Mouse (Mus musculus) kidney, embryonic 14.5 days (tissue): ENCODE results near the gene Casp2. TPM values are rescaled to one million over a fixed set of nuclear protein-coding genes. Genes with fewer than 3 reads are reported as not detected.

Experiments used
- ATAC-seq: fragments of 200-750 bp; cut with Nextera tagmentation; 2 replicates; pipeline ENCODE4 v1.8.0; 2017; ENCODE audit warnings: moderate number of reproducible peaks, mild to moderate bottlenecking, moderate TSS enrichment, moderate library complexity; ENCODE audit not compliant: low FRiP score, low TSS enrichment
- H3K27ac ChIP-seq: fragments of 300-500 bp; sonication (generic); 2 replicates; pipeline ENCODE4 v1.5.1; 2014; ENCODE audit warnings: low read depth, mild to moderate bottlenecking, low read length, moderate library complexity, mixed read lengths
- H3K27me3 ChIP-seq: fragments of 300-500 bp; sonication (generic); 2 replicates; pipeline ENCODE4 v1.6.1; 2014; ENCODE audit warnings: mild to moderate bottlenecking, low read length; ENCODE audit not compliant: control insufficient read depth, insufficient read depth
- H3K36me3 ChIP-seq: fragments of 300-500 bp; sonication (generic); 2 replicates; pipeline ENCODE4 v1.6.1; 2014; ENCODE audit warnings: low read length, mixed read lengths; ENCODE audit not compliant: control insufficient read depth, insufficient read depth
- H3K4me1 ChIP-seq: fragments of 300-500 bp; sonication (generic); 2 replicates; pipeline ENCODE4 v1.6.1; 2014; ENCODE audit warnings: low read length, mixed read lengths; ENCODE audit not compliant: control insufficient read depth, insufficient read depth
- H3K4me2 ChIP-seq: fragments of 300-500 bp; sonication (generic); replicated peaks from 2 replicates; pipeline ENCODE4 v1.6.1; 2014; ENCODE audit warnings: low read depth, mild to moderate bottlenecking, low read length
- H3K4me3 ChIP-seq: fragments of 300-500 bp; sonication (generic); 2 replicates; pipeline ENCODE4 v1.5.1; 2014; ENCODE audit warnings: mild to moderate bottlenecking, low read length
- H3K9ac ChIP-seq: fragments of 300-500 bp; sonication (generic); 2 replicates; pipeline ENCODE4 v1.6.1; 2014; ENCODE audit warnings: low read depth, mild to moderate bottlenecking, low read length, moderate library complexity
- H3K9me3 ChIP-seq: fragments of 300-500 bp; sonication (generic); 2 replicates; pipeline ENCODE4 v1.6.1; 2016; ENCODE audit warnings: low read length; ENCODE audit not compliant: control insufficient read depth
- WGBS: fragments of 180-500 bp; shearing (Covaris S2); extraction: QIAGEN DNeasy Blood & Tissue Kit; methylation state at CpG from one replicate; pipeline ENCODE4 v1.1.7; 2014; 5-methylcytosine and 5-hydroxymethylcytosine counted together
- polyA plus RNA-seq: library from polyadenylated mRNA; unstranded; fragments of >200 nt; fragmentation: Nextera tagmentation; extraction: Ambion mirVana; gene quantifications from 2 replicates; pipeline ENCODE4 v1.2.1, GENCODE M21; 2014

Gene Casp2
- 46.1 and 66.5 TPM in 2 replicates for polyA plus RNA-seq

DNA sequence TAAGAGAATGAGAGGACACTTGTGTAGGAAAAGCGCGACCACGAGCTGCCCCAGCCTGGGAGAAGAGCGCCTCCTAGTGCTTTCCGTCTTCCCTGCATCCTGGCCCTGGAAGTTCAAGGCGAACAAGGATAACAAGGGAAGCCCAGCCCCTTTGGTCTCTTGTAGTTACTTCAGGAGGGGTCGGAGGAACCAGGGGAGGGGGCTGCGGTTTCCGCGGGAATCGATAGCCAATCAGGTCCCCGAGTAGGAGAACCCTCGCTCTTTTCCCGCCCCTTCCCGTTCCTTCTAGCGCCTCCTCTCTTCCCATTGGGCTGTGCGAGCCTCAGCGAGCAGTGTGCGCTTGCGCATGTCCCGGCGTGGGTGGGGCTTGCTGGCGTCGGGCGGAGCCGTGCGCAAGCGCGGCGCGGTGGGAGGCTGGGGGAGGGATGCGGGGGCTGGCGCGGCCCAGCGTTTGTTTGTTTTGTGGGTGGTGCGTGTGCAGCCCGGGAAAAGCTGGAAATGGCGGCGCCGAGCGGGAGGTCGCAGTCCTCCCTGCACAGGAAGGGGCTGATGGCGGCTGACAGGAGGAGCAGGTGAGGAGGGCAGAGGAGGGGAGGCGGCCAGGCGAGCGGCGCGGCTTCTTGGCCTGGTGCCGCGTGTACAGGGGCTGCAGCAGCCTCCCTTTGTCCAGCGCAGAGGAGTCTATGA is at the start of gene Casp2:
Gene Casp2, plus strand, starts transcription at position 360 of the 687 bp plus-strand sequence.
- no peaks in the 10 kb centered on the region for H3K9me3 ChIP-seq
- peak within 1 kb of the TSS; percentile 52 for H3K4me2 ChIP-seq

DNA sequence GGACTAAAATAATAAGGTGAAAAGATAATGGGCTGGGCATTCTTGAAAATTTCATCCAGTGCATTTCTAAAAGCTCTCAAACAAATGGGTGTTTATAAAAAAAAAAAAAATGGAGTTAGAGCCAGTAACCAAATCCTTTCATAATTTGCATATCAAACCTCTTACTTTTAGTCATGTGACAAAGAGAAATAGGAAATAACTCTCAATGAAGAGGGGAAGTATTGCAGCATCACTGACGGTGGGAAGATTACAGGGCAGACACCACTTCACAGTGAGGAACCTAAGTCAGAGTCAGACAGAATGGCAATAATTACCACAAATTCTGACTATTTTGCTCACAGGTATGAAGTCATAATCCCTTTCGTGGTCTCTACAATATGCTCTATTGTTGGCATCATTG is 49.8 kb upstream of the Casp2 start, which contains the start of gene Tas2r144:
Gene Tas2r144, plus strand, starts transcription at position 301 of the 400 bp plus-strand sequence.
- ATAC-seq = no peak

More for the DNA sequence above, at the start of gene Casp2:
- WGBS = under 1% methylated on average over 50 of the region's 51 CpGs
- Histone ChIP-seq H3K4me1 (0 out of 2 replicates have a peak, but pooled peaks cover 6% of the 10 kb centered on the region), H3K36me3 (peaks cover 26% of the 10 kb centered on the region), H3K9ac (peak within 1 kb of the TSS; percentile 70), H3K27ac (peak within 1 kb of the TSS; percentile 77), H3K4me3 (peak within 1 kb of the TSS; percentile 60), H3K27me3 (no peaks in the 10 kb centered on the region)
- peak; percentile 99 for ATAC-seq

DNA sequence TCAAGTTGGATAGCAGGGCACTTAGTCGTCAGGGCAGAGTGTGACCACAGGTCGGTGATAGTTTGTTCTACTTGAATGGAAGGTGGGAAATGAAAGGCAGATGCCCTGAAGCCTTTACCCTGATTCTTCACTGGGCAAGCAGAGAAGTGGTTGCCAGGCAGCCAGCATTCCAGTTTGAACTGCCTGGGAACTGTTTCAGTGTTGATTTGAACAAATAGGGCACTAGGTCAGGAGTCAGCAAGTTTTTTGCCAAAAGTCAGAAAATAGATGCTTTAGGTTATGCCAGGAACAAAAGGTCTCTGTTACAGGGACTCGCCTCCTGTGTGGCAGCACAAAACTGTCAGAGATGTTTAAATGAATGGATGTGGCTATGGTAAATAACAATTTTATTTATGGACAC is 42.5 kb upstream of the Casp2 start:
- no peak overlapping the region for H3K27ac ChIP-seq
- no peak for ATAC-seq
- no peaks in the 10 kb centered on the region for H3K9me3 ChIP-seq
- 64% methylated on average over 3 of the region's 3 CpGs for WGBS
- H3K9ac ChIP-seq = no peak overlapping the region
- no peaks in the 10 kb centered on the region for H3K4me1 ChIP-seq
- H3K27me3 ChIP-seq = no peaks in the 10 kb centered on the region
- no peak overlapping the region for H3K4me2 ChIP-seq
- H3K4me3 ChIP-seq = no peak overlapping the region
- no peaks in the 10 kb centered on the region for H3K36me3 ChIP-seq

More for the DNA sequence above, 49.8 kb upstream of the Casp2 start, which contains the start of gene Tas2r144:
- Histone ChIP-seq H3K4me2 (no peak within 1 kb of the TSS), H3K9ac (no peak within 1 kb of the TSS), H3K27ac (no peak within 1 kb of the TSS), H3K4me1 (no peaks in the 10 kb centered on the region), H3K9me3 (no peaks in the 10 kb centered on the region), H3K27me3 (no peaks in the 10 kb centered on the region), H3K36me3 (no peaks in the 10 kb centered on the region), H3K4me3 (no peak within 1 kb of the TSS)
- 82% methylated on average over 2 of the region's 2 CpGs for WGBS

DNA sequence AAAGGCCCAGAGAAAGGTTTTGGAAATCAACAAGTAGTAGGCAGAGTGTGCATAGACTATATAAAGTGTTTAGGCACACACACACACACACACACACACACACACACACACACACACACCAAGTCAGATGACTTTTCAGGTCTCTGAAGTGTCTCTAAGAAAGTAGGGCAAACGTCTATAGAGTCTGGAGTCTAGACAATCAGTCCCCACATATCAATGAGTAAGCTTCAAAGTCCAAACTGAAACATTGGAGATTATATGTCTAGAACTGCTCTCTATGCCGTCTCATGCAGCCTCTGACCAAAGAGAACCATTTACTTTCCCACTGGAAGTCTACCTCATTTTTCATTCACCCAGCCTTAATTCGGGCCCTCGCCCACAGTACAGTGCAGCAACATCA is 39.7 kb upstream of the Casp2 start:
- Histone ChIP-seq H3K9me3 (no peaks in the 10 kb centered on the region), H3K27me3 (no peaks in the 10 kb centered on the region), H3K27ac (no peak overlapping the region), H3K36me3 (no peaks in the 10 kb centered on the region), H3K4me2 (no peak overlapping the region), H3K4me3 (no peak overlapping the region), H3K9ac (no peak overlapping the region), H3K4me1 (no peaks in the 10 kb centered on the region)
- WGBS = 79% methylated on average over 4 of the region's 4 CpGs
- no peak for ATAC-seq

DNA sequence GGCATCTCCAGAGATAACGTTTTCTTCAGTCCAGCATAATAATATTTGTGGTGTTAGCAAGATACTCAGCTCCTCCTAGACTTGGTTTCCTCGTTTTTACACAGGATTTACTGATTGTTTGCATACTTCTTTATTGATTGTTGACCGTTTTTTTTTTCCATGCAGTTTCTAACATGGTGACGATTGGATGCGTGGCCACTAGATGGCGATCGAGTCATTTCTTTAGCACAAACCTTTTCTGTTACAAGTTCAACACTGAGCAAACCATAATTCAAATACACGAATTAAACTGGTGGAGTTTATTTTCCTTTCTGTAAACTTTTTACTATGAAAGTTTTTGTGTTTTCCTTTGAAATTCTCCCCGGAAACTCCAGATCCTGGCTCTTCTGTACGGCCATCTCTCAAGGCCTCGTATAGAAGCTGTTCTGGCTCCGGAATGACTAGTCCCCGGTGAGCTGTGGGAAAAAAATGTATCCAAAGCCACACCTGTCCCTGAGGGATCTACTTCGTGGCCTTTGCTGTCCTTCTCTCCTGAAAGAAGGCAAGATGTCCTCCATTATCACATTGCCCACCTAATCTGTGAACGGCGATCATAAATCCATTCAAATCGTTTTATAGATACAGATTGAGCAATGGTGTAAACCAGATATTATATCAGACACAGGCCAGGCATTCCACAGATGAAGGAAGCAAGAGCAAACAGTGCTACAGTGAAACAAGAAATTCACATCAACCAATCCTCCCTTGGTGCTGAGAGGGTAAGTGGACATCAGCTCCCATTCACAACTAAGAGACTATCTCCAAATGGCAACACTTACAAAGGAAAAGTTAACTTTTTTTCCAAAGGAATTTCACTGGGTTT is 37.3 kb upstream of the Casp2 start:
- 0 out of 2 replicates have a peak, but pooled peaks have one; percentile 43 for ATAC-seq
- Histone ChIP-seq H3K4me1 (no peaks in the 10 kb centered on the region), H3K4me2 (no peak overlapping the region)

DNA sequence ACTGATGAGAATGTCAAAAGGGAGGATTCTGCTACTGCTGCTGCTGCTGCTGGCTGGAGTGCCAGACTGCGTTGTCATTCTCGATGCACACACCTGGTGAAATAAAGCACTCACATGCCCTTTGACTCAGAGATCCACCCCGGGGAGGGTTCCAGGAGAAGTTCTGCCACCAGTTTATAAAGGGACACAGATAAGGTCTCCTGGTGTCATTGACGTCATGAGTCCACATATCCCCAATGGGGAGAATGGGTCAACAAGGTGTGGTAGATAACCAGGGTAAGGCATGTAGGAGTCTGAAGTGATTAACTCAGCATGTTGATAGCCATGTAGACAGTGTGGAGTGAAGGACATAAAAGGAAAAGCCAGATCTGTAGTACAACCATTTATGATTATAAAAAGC is 35.2 kb upstream of the Casp2 start:
- Histone ChIP-seq H3K27me3 (no peaks in the 10 kb centered on the region), H3K9me3 (no peaks in the 10 kb centered on the region), H3K27ac (no peak overlapping the region), H3K4me1 (no peaks in the 10 kb centered on the region), H3K4me3 (no peak overlapping the region), H3K36me3 (no peaks in the 10 kb centered on the region), H3K9ac (no peak overlapping the region), H3K4me2 (no peak overlapping the region)
- WGBS = 77% methylated on average over 4 of the region's 4 CpGs
- ATAC-seq = no peak

More for the DNA sequence above, 37.3 kb upstream of the Casp2 start:
- H3K27ac ChIP-seq = no peak overlapping the region
- no peak overlapping the region for H3K9ac ChIP-seq
- no peaks in the 10 kb centered on the region for H3K9me3 ChIP-seq
- H3K4me3 ChIP-seq = no peak overlapping the region
- no peaks in the 10 kb centered on the region for H3K27me3 ChIP-seq
- WGBS = 28% methylated on average over 17 of the region's 17 CpGs
- no peaks in the 10 kb centered on the region for H3K36me3 ChIP-seq

DNA sequence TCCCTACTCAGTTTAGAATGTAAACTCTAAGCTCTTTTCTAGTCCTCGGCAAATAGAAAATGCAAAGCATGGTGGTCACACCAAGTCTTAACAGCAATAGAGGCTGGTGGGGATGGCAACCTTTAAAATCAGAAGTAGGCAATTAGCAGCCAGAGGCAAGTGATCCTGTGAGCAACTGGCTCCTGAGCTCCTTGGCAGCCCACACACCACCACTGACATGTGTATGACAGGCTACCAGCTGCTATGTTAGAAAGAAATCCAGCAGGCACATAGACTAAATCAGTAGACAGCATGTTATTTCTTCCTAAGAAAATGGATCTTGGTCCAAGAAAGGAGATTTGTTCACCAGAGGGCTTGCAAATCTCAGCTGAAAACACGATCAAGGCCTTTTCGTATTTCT is 33.6 kb upstream of the Casp2 start:
- WGBS = 89% methylated on average over 3 of the region's 3 CpGs

DNA sequence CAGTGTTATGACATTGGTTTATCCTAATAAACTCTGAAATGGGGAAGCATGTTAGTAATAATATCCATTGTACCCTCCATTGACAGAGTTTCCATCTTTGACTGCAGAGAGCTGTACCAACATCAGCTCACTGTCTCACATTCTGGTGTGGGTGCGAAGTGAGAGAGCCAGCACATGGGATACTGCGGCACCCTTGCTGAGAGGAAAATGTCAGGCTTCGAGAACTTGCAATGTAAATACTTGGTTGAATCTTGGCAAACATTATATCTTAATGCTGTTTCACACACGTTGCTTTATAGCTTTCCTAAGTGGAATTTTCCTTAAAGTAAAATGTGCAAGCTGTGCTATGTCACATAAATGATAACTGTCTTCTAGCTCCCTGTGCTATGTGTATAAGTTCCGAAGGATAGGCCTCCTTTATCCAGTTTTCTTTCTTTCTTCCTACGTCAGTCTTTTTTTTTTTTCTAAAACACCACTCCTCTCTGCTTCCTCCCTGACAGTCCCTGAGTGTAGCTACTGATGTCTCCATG is 27.4 kb upstream of the Casp2 start:
- H3K27ac ChIP-seq = no peak overlapping the region
- no peaks in the 10 kb centered on the region for H3K9me3 ChIP-seq
- no peaks in the 10 kb centered on the region for H3K27me3 ChIP-seq
- 72% methylated on average over 6 of the region's 6 CpGs for WGBS
- no peaks in the 10 kb centered on the region for H3K4me1 ChIP-seq
- H3K9ac ChIP-seq = no peak overlapping the region
- no peak for ATAC-seq
- H3K4me3 ChIP-seq = no peak overlapping the region
- H3K4me2 ChIP-seq = no peak overlapping the region
- H3K36me3 ChIP-seq = no peaks in the 10 kb centered on the region

More for the DNA sequence above, 33.6 kb upstream of the Casp2 start:
- Histone ChIP-seq H3K9me3 (no peaks in the 10 kb centered on the region), H3K36me3 (no peaks in the 10 kb centered on the region), H3K4me1 (no peaks in the 10 kb centered on the region), H3K4me2 (no peak overlapping the region), H3K27me3 (no peaks in the 10 kb centered on the region), H3K4me3 (no peak overlapping the region), H3K9ac (no peak overlapping the region), H3K27ac (no peak overlapping the region)
- ATAC-seq = no peak
